Mouse (Mus musculus) lung, adult 2 months (tissue): Measurements from ENCODE around the gene Stim1.

ENCODE experiments used
- CTCF ChIP-seq: fragments of 200-500 bp; IDR thresholded peaks from 2 replicates; pipeline ENCODE4 v1.5.1; 2011; ENCODE audit warnings: mild to moderate bottlenecking, low read length, control low read depth; ENCODE audit not compliant: insufficient read depth
- POLR2A ChIP-seq: fragments of 200-500 bp; IDR thresholded peaks from 2 replicates; pipeline ENCODE4 v1.6.1; 2011; ENCODE audit warnings: low read depth, mild to moderate bottlenecking, control low read depth, low read length, borderline replicate concordance; ENCODE audit errors: extremely low read depth

GRCm38 (mm10) chr7:102272422-102272948, 4.9 kb downstream of the Stim1 start:
- no peak for TF ChIP-seq CTCF
- TF ChIP-seq POLR2A = no peak
